Mouse (Mus musculus): Measurements from ENCODE around the gene Txnip.

Gene Txnip

DNA sequence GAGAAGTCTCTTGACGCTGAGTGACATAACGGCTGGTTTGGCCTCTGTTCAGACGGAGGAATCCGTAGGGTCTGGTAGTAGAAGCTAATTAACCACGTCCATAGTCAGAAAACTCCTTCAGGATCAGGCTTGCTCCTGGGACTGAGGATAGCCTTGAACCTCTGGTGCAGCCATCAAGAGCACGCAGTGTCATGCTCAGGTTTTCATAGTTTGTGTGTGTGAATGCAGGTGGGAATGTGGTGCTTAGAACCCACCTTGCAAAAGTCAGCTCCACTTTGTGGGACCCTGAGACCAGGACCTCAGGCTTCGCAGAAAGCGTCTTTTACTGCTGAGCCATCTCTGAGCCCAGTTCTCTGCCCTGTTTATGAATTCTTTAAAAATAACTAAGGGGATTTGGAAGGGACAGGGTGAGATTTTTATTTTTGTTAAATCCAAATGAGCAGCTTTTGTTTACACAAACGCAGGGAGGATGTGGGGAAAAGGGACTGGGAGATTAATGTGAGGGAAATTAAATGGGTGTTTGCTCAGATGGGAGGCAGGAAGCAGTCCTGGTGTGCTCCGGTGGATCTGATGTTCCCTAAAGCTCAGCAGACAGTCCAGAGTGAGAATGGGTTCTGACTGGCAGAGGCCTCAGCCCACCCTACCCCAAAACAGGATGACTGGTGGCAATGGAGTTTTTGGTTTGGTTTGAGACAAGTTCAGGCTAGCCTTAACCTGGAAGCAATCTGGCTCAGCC is 4.4 kb downstream of the Txnip start:
- in situ Hi-C loops (cut with MboI; ENCODE audit: low pct_unique_long_range_greater_than_20kb in 1 of 2, low sequenced_read_pairs in 2 of 2, unreplicated experiment in 1 of 2): loop anchor here in 1 of 2 experiments (25.0 kb wide), 1 partner anchor 600 kb away; the partner anchor contains the start of gene Acp6

GRCm38 (mm10) chr3:96563267-96563666 is 5.5 kb downstream of the Txnip start:
- in situ Hi-C loops (cut with MboI; ENCODE audit: low pct_unique_long_range_greater_than_20kb in 1 of 2, low sequenced_read_pairs in 2 of 2, unreplicated experiment in 1 of 2): loop anchor here in 1 of 2 experiments (25.0 kb wide), 1 partner anchor 599 kb away; the partner anchor contains the start of gene Acp6

GRCm38 (mm10) chr3:96563911-96564632 is 6.3 kb downstream of the Txnip start:
- in situ Hi-C loops (cut with MboI; ENCODE audit: low pct_unique_long_range_greater_than_20kb in 1 of 2, low sequenced_read_pairs in 2 of 2, unreplicated experiment in 1 of 2): loop anchor here in 1 of 2 experiments (25.0 kb wide), 1 partner anchor 598 kb away; the partner anchor contains the start of gene Acp6

DNA sequence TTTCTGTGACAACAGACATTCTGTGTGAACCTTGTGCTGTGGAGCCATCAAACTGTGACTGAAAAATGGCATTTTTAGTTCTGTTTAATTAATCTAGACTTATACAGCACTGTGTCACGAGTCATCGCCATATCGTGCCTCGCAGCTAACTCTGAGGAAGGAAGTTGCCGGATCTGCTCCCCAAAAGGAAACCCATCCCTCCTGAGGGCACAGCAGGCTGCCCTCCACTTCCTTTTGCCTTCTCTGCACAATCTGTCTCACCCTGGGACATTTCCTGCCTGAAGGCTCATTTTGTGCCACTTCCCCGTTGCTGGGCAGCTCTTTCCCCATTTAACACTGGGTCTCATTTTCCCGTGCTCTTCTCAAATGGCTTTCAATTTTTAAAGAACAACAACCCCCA is 6.9 kb downstream of the Txnip start:
- in situ Hi-C loops (cut with MboI; ENCODE audit: low pct_unique_long_range_greater_than_20kb in 1 of 2, low sequenced_read_pairs in 2 of 2, unreplicated experiment in 1 of 2): loop anchor here in 1 of 2 experiments (25.0 kb wide), 1 partner anchor 598 kb away; the partner anchor contains the start of gene Acp6

- in situ Hi-C loops (cut with MboI; ENCODE audit: low pct_unique_long_range_greater_than_20kb in 1 of 2, low sequenced_read_pairs in 2 of 2, unreplicated experiment in 1 of 2): loop anchor here in 1 of 2 experiments (25.0 kb wide), 1 partner anchor 597 kb away; the partner anchor contains the start of gene Acp6
These were observed 7.3 kb downstream of the Txnip start for GRCm38 (mm10) chr3:96565105-96565504.

DNA sequence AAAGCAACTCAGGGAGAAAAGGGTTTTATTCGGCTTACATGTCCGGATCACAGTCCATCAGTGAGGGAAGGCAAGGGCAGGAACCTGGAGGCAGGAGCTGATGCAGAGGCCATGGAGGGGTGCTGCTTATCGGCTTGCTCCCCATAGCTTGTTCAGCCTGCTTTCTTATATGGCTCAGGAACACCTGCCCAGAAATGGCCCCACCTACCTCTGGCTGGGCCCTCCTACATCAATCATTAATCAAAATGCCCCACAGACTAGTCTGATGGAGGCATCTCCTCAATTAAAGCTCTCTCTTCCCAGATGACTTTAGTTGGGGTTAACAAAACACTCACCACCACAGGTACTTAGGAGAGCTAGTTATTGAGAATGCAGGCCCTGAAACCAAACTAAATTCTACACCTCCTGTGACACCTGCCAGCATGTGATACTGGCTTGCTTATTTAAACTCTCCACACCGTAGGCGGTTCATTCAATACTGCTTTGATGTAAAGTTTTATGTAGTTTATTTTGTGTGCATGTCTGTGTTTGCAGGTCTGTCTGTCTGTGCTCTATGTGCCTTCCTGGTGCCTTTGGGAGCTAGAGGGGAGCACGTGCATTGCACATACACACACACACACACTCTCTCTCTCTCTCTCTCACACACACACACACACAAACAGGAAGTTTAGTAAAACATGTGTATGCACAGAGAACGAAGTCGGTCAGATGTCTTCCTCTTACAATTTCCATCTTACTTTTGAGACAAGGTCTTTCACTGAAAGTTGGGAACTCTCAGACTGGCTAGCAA is 9.1 kb downstream of the Txnip start:
- in situ Hi-C loops (cut with MboI; ENCODE audit: low pct_unique_long_range_greater_than_20kb in 1 of 2, low sequenced_read_pairs in 2 of 2, unreplicated experiment in 1 of 2): loop anchor here in 1 of 2 experiments (25.0 kb wide), 1 partner anchor 595 kb away; the partner anchor contains the start of gene Acp6

DNA sequence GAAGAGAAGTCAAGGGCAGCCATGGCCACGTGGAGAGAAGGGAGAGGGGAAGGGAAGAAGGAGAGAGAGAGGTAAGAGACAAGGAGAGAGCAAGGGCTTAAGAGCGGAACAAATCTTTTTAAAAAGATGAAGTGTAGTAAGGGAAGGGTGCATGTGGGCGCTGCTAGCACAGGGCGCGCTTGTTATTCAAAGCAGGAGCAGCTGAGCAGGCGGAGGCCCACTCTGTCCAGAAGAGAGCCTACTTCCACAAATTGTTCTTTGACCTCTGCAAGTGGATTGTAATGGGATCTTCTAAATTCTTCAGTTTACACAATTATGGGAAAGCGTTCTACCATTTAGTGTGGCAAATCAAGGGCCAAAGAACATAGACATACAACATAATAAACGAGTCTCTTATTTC is 10.8 kb downstream of the Txnip start:
- in situ Hi-C loops (cut with MboI; ENCODE audit: low pct_unique_long_range_greater_than_20kb in 1 of 2, low sequenced_read_pairs in 2 of 2, unreplicated experiment in 1 of 2): loop anchor here in 1 of 2 experiments (25.0 kb wide), 1 partner anchor 594 kb away; the partner anchor contains the start of gene Acp6

DNA sequence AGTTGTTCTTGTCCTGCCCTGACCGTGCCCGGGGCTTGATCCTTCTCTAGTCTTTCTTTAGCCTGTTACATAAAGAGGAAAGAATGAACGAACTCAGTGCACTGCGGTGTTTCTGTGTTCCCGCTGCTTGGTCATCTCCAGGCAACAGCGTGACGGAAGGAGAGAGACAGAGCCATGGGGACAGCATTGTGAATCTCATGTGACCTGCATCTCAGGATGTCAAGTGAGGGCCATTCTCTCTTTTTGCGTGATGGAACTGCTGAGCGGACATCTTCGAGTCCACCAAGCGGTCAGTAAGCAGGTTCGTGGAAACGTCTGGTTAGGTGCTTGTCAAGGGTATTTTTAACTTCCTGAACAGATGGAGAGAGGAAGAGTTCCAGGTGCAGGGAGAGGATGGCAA is 11.7 kb downstream of the Txnip start:
- in situ Hi-C loops (cut with MboI; ENCODE audit: low pct_unique_long_range_greater_than_20kb in 1 of 2, low sequenced_read_pairs in 2 of 2, unreplicated experiment in 1 of 2): loop anchor here in 1 of 2 experiments (25.0 kb wide), 1 partner anchor 593 kb away; the partner anchor contains the start of gene Acp6

DNA sequence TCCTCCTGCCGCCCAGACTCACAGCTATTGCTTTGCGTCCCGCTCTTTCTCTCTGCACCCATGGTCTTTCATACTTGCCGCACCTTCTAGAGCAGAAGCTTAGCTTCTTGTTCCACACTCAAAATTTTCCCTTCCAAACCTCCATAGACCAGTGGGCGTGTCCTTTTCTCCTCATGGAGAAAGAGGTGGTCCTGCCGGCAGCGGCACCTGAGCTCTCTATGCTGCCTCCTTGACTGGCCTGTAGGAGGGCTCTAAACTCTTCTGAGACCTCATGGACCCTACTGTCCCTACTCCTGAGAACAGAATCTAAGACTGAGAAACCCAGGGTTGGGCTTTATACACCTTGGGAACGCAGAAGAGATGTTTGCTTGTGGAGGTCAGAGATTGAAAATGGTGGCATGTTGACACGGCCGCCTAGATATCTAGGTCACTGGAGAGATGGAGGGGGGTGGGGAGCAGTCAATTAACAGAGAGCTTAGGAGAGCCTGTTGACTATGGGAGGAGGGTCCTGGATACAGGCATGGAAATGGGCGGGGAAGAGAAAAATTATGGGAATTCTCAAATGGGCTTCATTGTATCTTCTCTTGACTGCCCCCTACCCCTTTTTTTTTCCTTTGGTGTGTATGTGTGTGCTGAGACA is 12.3 kb downstream of the Txnip start:
- in situ Hi-C loops (cut with MboI; ENCODE audit: low pct_unique_long_range_greater_than_20kb in 1 of 2, low sequenced_read_pairs in 2 of 2, unreplicated experiment in 1 of 2): loop anchor here in 1 of 2 experiments (25.0 kb wide), 1 partner anchor 592 kb away; the partner anchor contains the start of gene Acp6

- in situ Hi-C loops (cut with MboI; ENCODE audit: low pct_unique_long_range_greater_than_20kb in 1 of 2, low sequenced_read_pairs in 2 of 2, unreplicated experiment in 1 of 2): loop anchor here in 1 of 2 experiments (25.0 kb wide), 1 partner anchor 592 kb away; the partner anchor contains the start of gene Acp6
These were observed 12.9 kb downstream of the Txnip start for GRCm38 (mm10) chr3:96570643-96571042.

- in situ Hi-C loops (cut with MboI; ENCODE audit: low pct_unique_long_range_greater_than_20kb in 1 of 2, low sequenced_read_pairs in 2 of 2, unreplicated experiment in 1 of 2): loop anchor here in 1 of 2 experiments (25.0 kb wide), 1 partner anchor 591 kb away; the partner anchor contains the start of gene Acp6
These were observed 13.6 kb downstream of the Txnip start for GRCm38 (mm10) chr3:96571336-96571735.

GRCm38 (mm10) chr3:96571896-96572698 is 14.3 kb downstream of the Txnip start:
- in situ Hi-C loops (cut with MboI; ENCODE audit: low pct_unique_long_range_greater_than_20kb in 1 of 2, low sequenced_read_pairs in 2 of 2, unreplicated experiment in 1 of 2): loop anchor here in 1 of 2 experiments (25.0 kb wide), 1 partner anchor 590 kb away; the partner anchor contains the start of gene Acp6

DNA sequence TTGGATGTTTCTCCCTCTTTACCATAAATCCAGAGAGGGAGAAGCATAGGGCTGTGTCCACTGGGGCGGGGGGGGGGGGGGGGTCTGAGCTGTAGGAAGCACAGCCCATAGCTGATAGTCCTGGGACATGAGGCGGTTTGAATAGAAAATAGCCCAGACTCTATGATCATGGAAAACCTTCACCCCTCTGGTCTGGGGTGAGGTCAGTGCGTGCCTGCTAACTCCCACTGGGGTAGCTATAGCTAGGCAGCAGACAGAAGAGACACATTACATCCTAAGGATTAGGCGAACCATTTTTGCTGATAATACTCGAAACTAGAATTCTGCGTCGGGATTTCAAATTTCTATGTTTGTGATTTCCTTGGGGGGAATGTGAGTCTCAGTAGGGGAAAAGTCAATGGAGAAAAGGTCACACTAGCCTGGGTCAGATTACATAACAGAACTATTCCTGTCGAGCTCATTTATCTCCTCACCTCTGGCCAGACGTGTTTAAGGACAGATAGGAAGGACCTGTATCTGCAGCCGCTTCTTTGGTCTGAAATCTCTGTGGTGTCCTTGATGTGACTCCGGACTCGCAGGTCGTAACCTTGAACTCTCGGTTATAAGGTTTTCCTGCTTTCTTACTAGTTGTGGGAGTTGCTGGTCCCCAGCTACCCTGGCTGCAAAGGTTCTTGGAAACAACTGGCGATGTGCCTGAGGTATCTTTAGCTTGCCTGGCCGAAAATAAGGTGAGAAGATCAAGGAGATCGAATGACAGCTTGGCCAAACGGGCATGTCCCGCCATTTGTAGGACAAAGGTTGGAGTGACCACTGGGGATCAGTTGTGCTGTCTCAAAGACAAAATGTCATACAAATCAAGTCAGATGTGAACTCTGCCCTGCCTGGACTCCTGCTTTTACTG is 16.1 kb downstream of the Txnip start:
- in situ Hi-C loops (cut with MboI; ENCODE audit: low pct_unique_long_range_greater_than_20kb in 1 of 2, low sequenced_read_pairs in 2 of 2, unreplicated experiment in 1 of 2): loop anchor here in 1 of 2 experiments (25.0 kb wide), 1 partner anchor 588 kb away; the partner anchor contains the start of gene Acp6

DNA sequence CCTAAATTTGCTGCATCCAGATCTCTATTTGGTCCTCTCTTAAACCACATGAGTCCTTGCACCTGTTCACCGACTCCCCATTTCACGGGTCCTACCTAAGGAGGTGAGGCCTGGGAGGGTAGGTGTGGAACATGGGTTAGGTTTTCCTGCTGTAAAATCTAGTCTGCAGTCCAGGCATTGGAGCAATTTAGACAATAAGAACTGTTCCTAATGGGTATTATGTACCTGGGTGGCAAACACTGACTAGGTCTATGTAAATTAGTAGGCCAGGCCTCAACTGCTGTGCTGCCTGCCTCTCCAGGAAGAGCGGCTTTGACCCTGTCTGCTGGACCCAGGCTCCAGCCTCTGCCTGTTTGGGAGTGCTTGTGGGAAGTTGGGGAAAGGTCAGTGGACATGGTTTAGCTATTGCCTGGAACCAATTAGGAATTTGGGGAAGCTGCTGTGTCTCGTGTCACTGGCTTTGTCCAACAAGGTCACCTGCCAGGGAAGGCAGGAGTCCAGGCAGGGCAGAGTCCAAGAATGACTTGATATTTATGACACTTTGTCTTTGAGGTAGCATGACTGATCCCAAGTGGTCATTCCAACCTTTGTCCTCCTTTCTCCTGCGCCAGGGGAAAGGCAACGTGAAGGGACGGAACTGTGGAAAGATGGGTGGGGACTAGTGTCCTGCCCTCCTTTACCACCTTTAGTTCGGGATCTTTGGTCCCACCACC is 17.7 kb downstream of the Txnip start:
- in situ Hi-C loops (cut with MboI; ENCODE audit: low pct_unique_long_range_greater_than_20kb in 1 of 2, low sequenced_read_pairs in 2 of 2, unreplicated experiment in 1 of 2): no loop called here

GRCm38 (mm10) chr3:96576005-96576658 is 18.4 kb downstream of the Txnip start:
- in situ Hi-C loops (cut with MboI; ENCODE audit: low pct_unique_long_range_greater_than_20kb in 1 of 2, low sequenced_read_pairs in 2 of 2, unreplicated experiment in 1 of 2): no loop called here

Data from mouse embryonic stem cell (cell line).